Mouse (Mus musculus) neural tube, embryonic 13.5 days (tissue): ENCODE measurements around the gene Cyp17a1. TPM values are rescaled to one million over a fixed set of nuclear protein-coding genes. Genes with fewer than 3 reads are reported as not detected.

ENCODE experiments used
- ATAC-seq: fragments of 200-750 bp; cut with Nextera tagmentation; 2 replicates; pipeline ENCODE4 v1.8.0; 2017; ENCODE audit warnings: low read depth, mild to moderate bottlenecking, moderate TSS enrichment, moderate library complexity
- H3K27ac ChIP-seq: fragments of 300-500 bp; sonication (generic); replicated peaks from 2 replicates; pipeline ENCODE4 v1.5.1; 2015; ENCODE audit warnings: moderate library complexity, mild to moderate bottlenecking, inconsistent platforms
- H3K27me3 ChIP-seq: fragments of 300-500 bp; sonication (generic); 2 replicates; pipeline ENCODE4 v1.6.1; 2015; ENCODE audit warnings: mild to moderate bottlenecking, inconsistent platforms
- H3K36me3 ChIP-seq: fragments of 300-500 bp; sonication (generic); 2 replicates; pipeline ENCODE4 v1.6.1; 2015; ENCODE audit warnings: mild to moderate bottlenecking, inconsistent platforms
- H3K4me1 ChIP-seq: fragments of 300-500 bp; sonication (generic); replicated peaks from 2 replicates; pipeline ENCODE4 v1.6.1; 2015; ENCODE audit warnings: inconsistent platforms
- H3K4me2 ChIP-seq: fragments of 300-500 bp; sonication (generic); 2 replicates; pipeline ENCODE4 v1.6.1; 2015; ENCODE audit warnings: inconsistent platforms, mild to moderate bottlenecking, moderate library complexity
- H3K4me3 ChIP-seq: fragments of 300-500 bp; sonication (generic); 2 replicates; pipeline ENCODE4 v1.5.1; 2015; ENCODE audit warnings: mild to moderate bottlenecking, inconsistent platforms
- H3K9ac ChIP-seq: fragments of 300-500 bp; sonication (generic); 2 replicates; pipeline ENCODE4 v1.6.1; 2015; ENCODE audit warnings: moderate library complexity, mild to moderate bottlenecking, inconsistent platforms
- H3K9me3 ChIP-seq: fragments of 300-500 bp; sonication (generic); 2 replicates; pipeline ENCODE4 v1.6.1; 2016; ENCODE audit warnings: inconsistent platforms
- WGBS: fragments of 180-500 bp; shearing (Covaris S2); methylation state at CpG from one replicate; pipeline ENCODE4 v1.1.7; 2015; 5-methylcytosine and 5-hydroxymethylcytosine counted together
- polyA plus RNA-seq: library from polyadenylated mRNA; unstranded; fragments of >200 nt; fragmentation: Nextera tagmentation; extraction: Ambion mirVana; gene quantifications from 2 replicates; pipeline ENCODE4 v1.2.1, GENCODE M21; 2015

Cyp17a1 gene
- polyA plus RNA-seq, 1 experiment from 2014 or later, result not detected

DNA sequence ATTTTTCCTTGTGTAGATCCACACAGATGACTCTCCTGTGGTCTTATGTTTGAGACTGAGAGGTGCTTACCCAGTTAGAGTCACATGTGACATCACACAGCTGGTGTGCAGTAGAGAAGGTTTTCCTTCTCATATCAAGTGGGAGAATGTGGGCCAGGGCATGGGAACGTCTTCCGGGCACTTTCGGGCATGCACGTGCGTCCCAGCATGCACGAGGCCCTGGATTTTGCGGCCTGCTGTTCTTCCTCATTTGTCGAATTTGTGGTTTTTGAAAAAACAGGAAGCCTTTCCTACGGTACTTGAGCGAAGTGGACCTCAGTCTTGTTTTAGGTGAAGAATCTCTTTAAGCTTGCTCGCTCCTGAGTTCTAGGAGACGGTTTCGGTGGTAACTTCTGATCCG lies 24.4 kb downstream of the Cyp17a1 start:
- H3K9me3 ChIP-seq, result no peaks in the 10 kb centered on the region
- WGBS, result 94% methylated on average over 14 of the region's 14 CpGs
- no peak overlapping the region for H3K4me2 ChIP-seq
- no peaks in the 10 kb centered on the region for H3K27me3 ChIP-seq
- H3K27ac ChIP-seq, result no peak overlapping the region
- H3K4me3 ChIP-seq, result no peak overlapping the region
- no peak overlapping the region for H3K9ac ChIP-seq
- no peak for ATAC-seq
- peaks cover 38% of the 10 kb centered on the region for H3K4me1 ChIP-seq
- H3K36me3 ChIP-seq, result peaks cover 38% of the 10 kb centered on the region

DNA sequence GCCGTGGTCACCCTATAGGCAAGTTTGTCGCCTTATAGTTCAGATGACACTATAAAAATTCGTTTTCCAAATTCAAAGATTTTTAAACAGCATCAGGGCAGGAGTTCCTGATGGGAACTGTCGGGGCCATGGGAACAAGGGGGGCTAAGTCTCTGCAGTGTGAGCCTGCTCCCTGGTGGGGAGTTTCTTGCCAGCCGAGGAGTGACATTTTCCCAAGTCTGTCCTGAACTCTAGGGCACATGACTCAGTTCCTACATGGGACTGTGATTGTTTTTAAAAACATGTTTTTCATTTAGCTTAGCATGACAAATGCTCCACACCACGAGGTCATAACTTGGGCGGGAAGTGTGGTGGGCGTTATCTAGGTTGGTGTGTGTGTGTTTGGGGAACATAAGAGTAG lies 25.1 kb downstream of the Cyp17a1 start:
- no peak overlapping the region for H3K27ac ChIP-seq
- no peak for ATAC-seq
- WGBS, result 89% methylated on average over 8 of the region's 8 CpGs

DNA sequence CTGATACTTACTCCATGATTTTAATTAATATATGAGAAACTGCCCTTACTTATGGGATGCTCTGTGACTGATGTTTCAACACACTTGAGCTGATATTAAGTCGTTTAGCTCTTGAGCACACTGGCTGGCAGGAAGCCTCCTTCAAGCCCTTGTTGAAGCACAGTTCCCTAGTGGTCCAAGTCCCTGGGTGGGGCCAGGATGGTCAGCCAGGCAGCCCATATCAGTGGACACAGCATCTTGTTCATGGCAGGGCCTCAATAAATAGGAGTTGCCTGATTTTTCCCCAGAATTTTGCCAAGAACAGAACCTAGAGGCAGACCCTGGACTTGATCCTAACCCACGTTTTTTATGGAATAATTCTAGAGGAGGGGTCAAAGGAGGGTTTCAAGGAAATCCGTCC lies 25.7 kb downstream of the Cyp17a1 start:
- H3K4me3 ChIP-seq, result no peak overlapping the region
- no peak overlapping the region for H3K9ac ChIP-seq
- H3K27ac ChIP-seq, result no peak overlapping the region
- peaks cover 51% of the 10 kb centered on the region for H3K4me1 ChIP-seq
- H3K36me3 ChIP-seq, result peaks cover 27% of the 10 kb centered on the region
- no peaks in the 10 kb centered on the region for H3K9me3 ChIP-seq
- H3K4me2 ChIP-seq, result no peak overlapping the region
- H3K27me3 ChIP-seq, result no peaks in the 10 kb centered on the region
- ATAC-seq, result no peak
- 79% methylated on average over 3 of the region's 3 CpGs for WGBS

More for the DNA sequence above, 25.1 kb downstream of the Cyp17a1 start:
- Histone ChIP-seq H3K9me3 (no peaks in the 10 kb centered on the region), H3K27me3 (no peaks in the 10 kb centered on the region), H3K4me2 (no peak overlapping the region), H3K4me3 (no peak overlapping the region), H3K4me1 (peaks cover 45% of the 10 kb centered on the region), H3K9ac (no peak overlapping the region), H3K36me3 (peaks cover 31% of the 10 kb centered on the region)

DNA sequence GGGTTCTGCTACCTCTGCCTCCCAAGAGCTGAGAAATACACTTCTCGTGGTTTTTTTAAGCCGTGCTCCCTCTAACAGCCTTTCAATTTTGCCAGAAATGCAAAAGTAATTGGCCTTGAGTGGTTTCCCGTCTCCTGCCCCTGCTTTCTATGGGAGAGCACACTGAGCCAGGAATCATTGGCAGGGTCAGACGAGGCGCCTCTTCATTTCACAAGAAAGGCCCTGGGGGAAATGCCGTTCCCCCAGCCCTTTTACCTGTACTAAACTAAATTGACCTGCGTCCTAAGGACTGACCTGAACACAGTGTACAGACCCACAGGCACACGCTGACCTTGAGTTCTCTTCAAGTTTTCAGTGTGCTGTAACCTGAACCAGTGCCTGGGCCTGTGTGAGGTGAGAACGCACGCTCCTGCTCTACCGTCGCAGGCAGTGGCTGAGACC lies 26.9 kb downstream of the Cyp17a1 start:
- no peak overlapping the region for H3K9ac ChIP-seq
- H3K4me2 ChIP-seq, result no peak overlapping the region
- WGBS, result 86% methylated on average over 12 of the region's 12 CpGs
- no peak for ATAC-seq
- H3K27ac ChIP-seq, result 0 out of 2 replicates have a peak overlapping the region, but pooled peaks have one; percentile 74
- H3K27me3 ChIP-seq, result no peaks in the 10 kb centered on the region
- no peaks in the 10 kb centered on the region for H3K9me3 ChIP-seq
- H3K4me3 ChIP-seq, result no peak overlapping the region
- peaks cover 63% of the 10 kb centered on the region for H3K4me1 ChIP-seq
- peaks cover 20% of the 10 kb centered on the region for H3K36me3 ChIP-seq

DNA sequence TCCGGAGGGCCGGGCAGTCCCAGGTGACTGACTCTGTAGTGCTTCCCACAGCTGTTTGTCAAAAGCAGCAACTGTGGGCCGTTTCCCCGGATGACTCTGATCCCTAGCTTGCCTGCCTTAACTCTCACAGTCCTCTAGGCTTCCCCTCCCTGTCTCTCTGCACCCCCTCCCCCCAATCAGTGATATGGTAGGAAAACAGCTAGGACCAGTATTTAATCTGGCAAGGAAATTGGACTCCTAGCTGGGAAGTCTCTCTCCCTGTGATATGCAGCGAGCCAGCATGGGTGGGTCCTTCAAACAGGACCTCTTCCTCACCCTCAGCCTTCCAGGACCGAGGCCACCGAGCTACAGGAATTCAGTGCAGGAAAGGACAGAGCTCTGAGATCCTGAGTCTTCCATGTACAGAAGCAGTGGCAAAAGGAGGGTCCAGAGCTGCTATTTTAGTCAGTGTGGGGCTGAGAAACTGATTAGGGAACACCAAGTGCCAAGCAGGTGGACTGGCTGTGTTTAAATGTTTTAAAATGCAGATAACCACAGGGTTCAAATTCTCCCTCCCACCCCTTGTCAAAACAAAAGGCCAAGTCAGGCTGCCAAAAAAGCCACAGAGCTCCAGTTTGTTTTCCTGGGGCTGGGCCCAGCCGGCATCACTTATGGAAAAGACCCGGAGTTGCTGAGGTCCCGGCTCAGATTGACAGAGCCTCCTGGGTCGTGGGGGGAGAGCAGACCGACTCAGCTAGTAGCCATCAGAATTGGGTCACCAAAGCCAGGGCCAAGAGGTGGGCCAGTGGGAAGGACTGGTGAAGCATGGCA lies 28.0 kb downstream of the Cyp17a1 start:
- H3K36me3 ChIP-seq, result peaks cover 20% of the 10 kb centered on the region
- peaks cover 68% of the 10 kb centered on the region for H3K4me1 ChIP-seq
- peak overlapping the region; percentile 31; the same call in 1 of the 2 replicates for H3K9ac ChIP-seq
- H3K27ac ChIP-seq, result peak overlapping the region; percentile 74
- no peak overlapping the region for H3K4me3 ChIP-seq
- 40% methylated on average over 12 of the region's 12 CpGs for WGBS
- no peaks in the 10 kb centered on the region for H3K27me3 ChIP-seq
- no peak for ATAC-seq
- no peak overlapping the region for H3K4me2 ChIP-seq
- H3K9me3 ChIP-seq, result no peaks in the 10 kb centered on the region

DNA sequence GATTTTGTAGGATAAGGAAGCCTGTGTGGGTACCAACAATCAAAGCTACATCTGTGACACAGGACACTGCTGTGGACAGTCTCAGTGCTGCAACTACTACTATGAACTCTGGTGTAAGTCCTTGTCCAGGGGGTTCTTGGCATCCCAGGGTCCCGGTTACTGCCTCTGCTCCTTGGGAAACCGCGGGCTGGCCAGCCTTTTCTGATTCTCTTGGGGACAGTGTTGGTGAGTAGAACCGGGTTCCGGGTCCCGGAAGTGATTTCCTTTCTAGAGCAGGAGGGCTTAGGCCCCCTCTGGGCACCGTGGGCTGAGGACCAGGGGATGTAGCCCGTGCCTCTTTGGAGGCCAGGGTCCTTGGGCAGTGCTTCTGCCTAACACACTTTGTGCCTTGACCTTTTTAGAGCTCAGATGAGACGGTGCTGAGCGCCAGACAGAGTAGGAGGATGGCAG lies 28.6 kb downstream of the Cyp17a1 start:
- Histone ChIP-seq H3K9me3 (no peaks in the 10 kb centered on the region), H3K9ac (peak overlapping the region; percentile 31; the same call in 1 of the 2 replicates), H3K4me3 (no peak overlapping the region), H3K4me1 (peaks cover 68% of the 10 kb centered on the region), H3K36me3 (peaks cover 20% of the 10 kb centered on the region), H3K4me2 (no peak overlapping the region), H3K27ac (peak overlapping the region; percentile 74), H3K27me3 (no peaks in the 10 kb centered on the region)
- WGBS, result 86% methylated on average over 10 of the region's 10 CpGs
- ATAC-seq, result no peak

DNA sequence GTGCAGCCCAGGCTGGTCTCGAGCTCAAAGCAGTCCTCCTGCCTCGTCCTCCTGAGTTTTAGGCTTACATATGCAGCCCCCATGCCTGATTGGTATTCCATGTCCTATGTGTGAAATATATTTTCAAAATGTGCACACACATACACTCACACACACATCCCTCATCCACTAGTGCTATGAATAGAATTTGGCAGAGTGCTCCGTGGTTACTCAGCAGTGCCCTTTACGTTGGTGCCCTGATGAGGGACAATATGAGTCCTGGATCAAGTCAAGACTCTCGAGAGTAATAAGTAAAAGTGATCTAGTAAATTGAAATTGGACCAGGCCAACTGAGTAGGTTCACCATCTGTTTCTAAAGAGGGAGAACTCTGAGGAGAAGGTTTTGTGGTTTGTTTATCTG lies 29.7 kb downstream of the Cyp17a1 start:
- no peak overlapping the region for H3K4me2 ChIP-seq
- H3K36me3 ChIP-seq, result peaks cover 12% of the 10 kb centered on the region
- no peak overlapping the region for H3K4me3 ChIP-seq
- H3K27ac ChIP-seq, result no peak overlapping the region
- ATAC-seq, result no peak
- no peak overlapping the region for H3K9ac ChIP-seq
- peaks cover 68% of the 10 kb centered on the region for H3K4me1 ChIP-seq
- WGBS, result 79% methylated on average over 5 of the region's 5 CpGs
- H3K9me3 ChIP-seq, result no peaks in the 10 kb centered on the region
- H3K27me3 ChIP-seq, result no peaks in the 10 kb centered on the region

DNA sequence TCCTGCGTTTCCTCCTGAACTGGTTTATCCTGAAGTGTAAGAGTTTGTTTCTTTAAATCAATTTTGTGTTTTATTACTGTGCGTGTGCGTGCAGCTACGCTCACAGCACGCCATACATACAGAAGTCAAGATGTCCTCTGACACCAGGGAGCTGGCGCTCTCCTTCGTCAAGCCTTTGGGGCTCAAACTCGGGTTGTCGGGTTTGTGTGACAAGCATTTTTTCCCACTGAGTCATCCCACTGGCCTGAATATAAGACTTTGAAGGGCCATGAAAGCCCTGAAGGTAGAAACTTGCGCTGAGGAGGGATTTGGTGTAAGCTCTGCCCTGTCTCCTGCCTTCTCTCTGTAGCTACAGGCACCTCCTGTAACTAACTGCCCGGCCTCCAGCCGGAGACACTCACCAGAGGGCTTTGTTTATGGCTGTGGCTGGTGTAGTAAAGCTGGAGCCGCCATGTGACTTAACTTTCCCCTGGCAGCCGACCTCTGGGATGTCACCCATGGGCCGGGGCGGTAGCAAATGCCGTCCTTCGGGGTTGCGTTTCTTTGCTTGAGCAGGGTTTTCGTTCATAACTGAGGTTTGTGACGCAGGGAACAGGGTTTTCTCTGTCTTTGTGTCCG lies 30.7 kb downstream of the Cyp17a1 start:
- peak overlapping the region; percentile 14; the same call in 1 of the 2 replicates for H3K4me2 ChIP-seq
- H3K27ac ChIP-seq, result peak overlapping the region; percentile 75
- peaks cover 19% of the 10 kb centered on the region for H3K36me3 ChIP-seq
- 0 out of 2 replicates have a peak overlapping the region, but pooled peaks have one; percentile 2 for H3K9ac ChIP-seq
- no peaks in the 10 kb centered on the region for H3K9me3 ChIP-seq
- peaks cover 70% of the 10 kb centered on the region for H3K4me1 ChIP-seq
- H3K4me3 ChIP-seq, result no peak overlapping the region
- 55% methylated on average over 22 of the region's 22 CpGs for WGBS
- ATAC-seq, result no peak
- no peaks in the 10 kb centered on the region for H3K27me3 ChIP-seq

DNA sequence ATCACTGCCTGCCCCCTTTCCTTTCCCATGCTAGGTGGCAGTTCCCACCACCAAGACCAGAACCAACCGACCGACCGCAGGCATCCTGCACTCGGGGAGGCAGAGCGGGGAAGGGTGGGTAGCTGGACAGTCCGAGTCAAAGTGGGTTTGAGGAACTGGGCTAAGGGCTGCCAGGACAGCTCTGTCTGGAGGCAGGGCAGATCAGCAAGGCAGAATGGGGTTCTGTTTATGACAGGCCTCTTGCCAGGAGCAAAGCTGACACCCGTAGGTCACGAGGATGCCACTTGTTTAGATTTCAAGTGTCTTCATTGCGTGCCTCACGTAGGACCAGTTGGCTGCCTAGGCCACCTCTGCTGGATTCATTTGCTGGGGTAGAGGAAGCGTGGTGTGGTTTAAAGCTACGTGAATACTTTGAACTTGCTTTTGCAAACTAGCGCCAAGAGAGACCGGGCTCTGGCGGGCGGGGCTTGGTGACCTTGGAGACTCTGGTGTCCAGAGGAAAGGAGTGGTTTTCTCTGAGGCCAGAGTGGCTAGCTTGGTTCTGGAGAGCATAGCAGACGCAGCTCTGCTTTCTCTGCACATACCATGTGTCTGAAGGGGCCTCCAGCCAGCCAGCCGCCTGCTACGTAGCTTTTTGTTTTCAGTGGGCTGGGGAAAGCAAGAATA lies 31.4 kb downstream of the Cyp17a1 start:
- peak overlapping the region; percentile 75 for H3K27ac ChIP-seq
- peaks cover 18% of the 10 kb centered on the region for H3K36me3 ChIP-seq
- no peak for ATAC-seq
- no peaks in the 10 kb centered on the region for H3K27me3 ChIP-seq
- no peak overlapping the region for H3K4me2 ChIP-seq
- H3K9ac ChIP-seq, result peak overlapping the region; percentile 2; the same call in 1 of the 2 replicates
- no peaks in the 10 kb centered on the region for H3K9me3 ChIP-seq
- peaks cover 72% of the 10 kb centered on the region for H3K4me1 ChIP-seq
- 62% methylated on average over 19 of the region's 19 CpGs for WGBS
- no peak overlapping the region for H3K4me3 ChIP-seq

DNA sequence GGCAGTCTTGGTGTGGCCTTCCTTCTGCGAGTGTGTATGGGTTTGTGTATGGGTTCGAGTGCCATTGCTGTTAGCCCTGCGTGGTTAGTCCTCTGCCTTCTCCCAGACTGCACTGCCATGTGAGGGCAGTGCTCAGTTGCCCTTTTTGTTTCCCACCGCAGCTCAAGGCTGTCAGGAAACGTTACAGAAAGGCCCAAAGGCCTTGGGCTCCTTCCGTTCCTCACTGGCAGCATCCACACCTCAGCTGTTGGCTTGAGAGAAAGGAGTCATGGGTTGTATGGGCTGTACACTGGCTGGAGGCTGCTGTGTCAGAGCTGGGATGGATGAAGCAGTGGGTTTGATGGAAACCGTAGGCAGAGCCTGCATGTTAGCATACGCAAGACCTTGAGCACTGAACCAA lies 32.2 kb downstream of the Cyp17a1 start:
- Histone ChIP-seq H3K4me1 (peaks cover 72% of the 10 kb centered on the region), H3K9ac (no peak overlapping the region)
- 89% methylated on average over 8 of the region's 8 CpGs for WGBS

DNA sequence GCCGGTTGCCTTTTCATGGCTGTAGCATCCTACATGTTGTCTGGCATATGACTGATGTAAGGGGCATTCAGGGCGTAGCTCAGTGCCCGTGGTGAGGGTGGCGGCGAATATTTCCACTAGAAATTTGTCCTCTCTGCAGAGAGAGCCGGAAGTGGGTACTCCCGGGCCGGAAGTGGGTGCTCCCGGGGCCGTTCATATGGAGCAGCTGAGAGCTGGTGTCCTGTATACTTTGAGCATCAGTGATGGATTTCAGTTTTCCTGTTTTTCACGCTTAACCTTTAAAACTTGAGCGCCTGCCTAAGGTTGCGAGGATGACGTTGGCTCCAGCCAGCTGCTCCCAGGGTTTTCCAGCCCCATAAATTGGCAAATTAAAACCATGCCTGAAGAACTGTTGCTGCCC lies 33.5 kb downstream of the Cyp17a1 start:
- Histone ChIP-seq H3K36me3 (peaks cover 8% of the 10 kb centered on the region), H3K4me1 (peaks cover 66% of the 10 kb centered on the region), H3K4me3 (no peak overlapping the region), H3K9ac (no peak overlapping the region), H3K27me3 (no peaks in the 10 kb centered on the region), H3K9me3 (no peaks in the 10 kb centered on the region), H3K4me2 (no peak overlapping the region), H3K27ac (0 out of 2 replicates have a peak overlapping the region, but pooled peaks have one; percentile 9)
- ATAC-seq, result no peak
- 91% methylated on average over 14 of the region's 14 CpGs for WGBS

More for the DNA sequence above, 32.2 kb downstream of the Cyp17a1 start:
- Histone ChIP-seq H3K27ac (0 out of 2 replicates have a peak overlapping the region, but pooled peaks have one; percentile 75), H3K9me3 (no peaks in the 10 kb centered on the region), H3K4me2 (no peak overlapping the region), H3K27me3 (no peaks in the 10 kb centered on the region), H3K36me3 (peaks cover 10% of the 10 kb centered on the region), H3K4me3 (no peak overlapping the region)
- ATAC-seq, result no peak

DNA sequence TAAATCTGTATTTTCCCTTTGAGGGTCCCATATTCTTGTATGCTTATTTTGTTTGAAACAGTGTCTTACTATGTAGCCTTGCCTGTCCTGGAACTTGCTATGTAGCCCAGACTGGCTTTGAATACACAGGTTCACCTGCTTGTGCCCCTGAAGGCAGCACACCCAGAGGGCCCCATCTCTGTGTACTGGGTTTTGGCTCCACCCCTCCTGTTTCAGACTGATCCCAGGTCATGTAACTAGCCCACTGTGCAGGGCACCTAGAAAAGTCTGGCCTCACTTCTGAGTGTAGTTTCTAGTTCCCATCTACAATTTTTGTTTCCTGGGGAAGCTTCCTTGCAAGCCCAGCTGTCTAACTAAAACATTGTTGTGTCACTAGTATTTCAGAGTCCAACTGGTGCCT lies 33.9 kb downstream of the Cyp17a1 start:
- H3K9me3 ChIP-seq, result no peaks in the 10 kb centered on the region
- H3K27me3 ChIP-seq, result no peaks in the 10 kb centered on the region
- H3K4me1 ChIP-seq, result peaks cover 62% of the 10 kb centered on the region
- peaks cover 8% of the 10 kb centered on the region for H3K36me3 ChIP-seq
- no peak overlapping the region for H3K4me2 ChIP-seq
- no peak overlapping the region for H3K9ac ChIP-seq
- H3K4me3 ChIP-seq, result no peak overlapping the region
- ATAC-seq, result no peak
- no peak overlapping the region for H3K27ac ChIP-seq
